Mouse (Mus musculus) cerebellum, adult 2 months (tissue): ENCODE results near the gene Mctp1.

Experiments
- CTCF ChIP-seq: fragments of 200-500 bp; IDR thresholded peaks from 2 replicates; pipeline ENCODE4 v1.5.1; 2011; ENCODE audit warnings: low read depth, mild to moderate bottlenecking, control low read depth, low read length, moderate library complexity, borderline replicate concordance; ENCODE audit not compliant: insufficient read depth
- POLR2A ChIP-seq: fragments of 200-500 bp; IDR thresholded peaks from 2 replicates; pipeline ENCODE4 v1.6.1; 2011; ENCODE audit warnings: low read length, control low read depth, borderline replicate concordance; ENCODE audit not compliant: insufficient read depth

GRCm38 (mm10) chr13:76393106-76393505 is 8.8 kb downstream of the Mctp1 start:
- no peak for TF ChIP-seq CTCF
- no peak for TF ChIP-seq POLR2A
